ENCODE assay signal across 8 mouse cellular contexts in the genomic region with DNA sequence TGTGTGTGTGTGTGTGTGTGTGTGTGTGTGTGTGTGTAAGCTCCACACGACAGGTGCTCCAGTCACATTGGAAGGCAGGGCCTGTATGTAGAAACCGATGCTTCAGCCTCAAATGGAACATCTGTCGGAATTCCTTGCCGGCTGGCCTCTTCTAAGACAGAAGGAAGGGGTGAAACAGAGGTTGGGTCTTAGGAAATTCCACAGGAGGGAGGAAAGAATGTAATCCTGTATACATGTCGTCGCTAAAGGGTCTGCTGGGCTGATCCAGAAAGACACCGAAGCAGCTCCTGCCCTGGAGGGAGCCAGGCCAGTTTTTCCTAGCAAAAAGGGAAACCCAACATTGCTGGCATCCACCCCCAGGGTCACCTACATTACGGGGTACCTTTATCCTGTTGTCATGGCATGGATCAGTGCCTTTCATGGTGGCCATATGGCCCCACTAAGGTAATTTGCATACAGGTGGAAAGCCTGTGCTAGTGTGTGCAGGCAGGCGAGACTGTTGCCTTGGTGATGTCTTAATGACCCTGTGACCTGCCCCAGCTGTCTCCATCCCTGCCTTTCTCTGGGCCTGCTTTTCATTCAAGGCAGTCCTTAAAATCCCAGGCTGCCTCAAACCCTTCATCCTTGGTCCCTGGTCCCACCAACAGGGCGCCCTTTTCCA. TPM values are rescaled to one million over a fixed set of nuclear protein-coding genes. Genes with fewer than 3 reads are reported as not detected.
DNase-seq lines count a peak whose midpoint lies in the region; ATAC-seq lines count a peak whose summit lies in the region.

No protein-coding gene starts in this region.

- H3K4me2 ChIP-seq in liver, embryonic 16.5 days (ENCODE audit: low read depth, low read length) = peak overlapping the region; percentile 71

- H3K4me3 ChIP-seq in liver, embryonic 16.5 days (ENCODE audit: low read depth, low read length) = peak overlapping the region; percentile 94

- peak overlapping the region; percentile 97 for H3K27ac ChIP-seq in liver, embryonic 16.5 days (ENCODE audit: low read length)

- peak; percentile 92 for DNase-seq in A20 (ENCODE audit: low read depth, low spot score)
- peak; percentile 40 for DNase-seq in induced T-regulatory cell, adult 2 months (ENCODE audit: low read depth)
- DNase-seq in splenic B cell, adult 2 months (ENCODE audit: low read depth, low spot score) = peak; percentile 89
- no peak for DNase-seq in urinary bladder, postnatal 4 days (ENCODE audit: low spot score in 2 of 2)
- no peak for DNase-seq in urinary bladder, postnatal 25 days (ENCODE audit: low spot score)
- DNase-seq in urinary bladder, adult 18-20 months (ENCODE audit: low spot score in 2 of 2) = no peak

- no peaks in the 10 kb centered on the region for H3K27me3 ChIP-seq in liver, embryonic 16.5 days (ENCODE audit: control insufficient read depth, insufficient read depth, low read depth, low read length)
- no peaks in the 10 kb centered on the region for H3K27me3 ChIP-seq in splenic B cell, adult 2 months (ENCODE audit: control insufficient read depth, insufficient read depth, low read length, poor library complexity, severe bottlenecking)

- whole genome bisulfite sequencing in liver, embryonic 16.5 days (ENCODE audit: insufficient replicate concordance) = 73% methylated on average over 10 of the region's 10 CpGs

- peaks cover 61% of the 10 kb centered on the region for H3K36me3 ChIP-seq in liver, embryonic 16.5 days (ENCODE audit: control insufficient read depth, insufficient read depth)
- H3K36me3 ChIP-seq in splenic B cell, adult 2 months (ENCODE audit: control insufficient read depth, insufficient read depth, low read length, poor library complexity, severe bottlenecking) = peaks cover 3% of the 10 kb centered on the region; the same call in 1 of the 2 replicates

- H3K9ac ChIP-seq in liver, embryonic 16.5 days (ENCODE audit: low read depth, low read length) = peak overlapping the region; percentile 65

- H3K4me1 ChIP-seq in liver, embryonic 16.5 days (ENCODE audit: control insufficient read depth, low read depth, low read length) = peaks cover 36% of the 10 kb centered on the region

- ATAC-seq in activated CD4-positive, CD25-positive, alpha-beta regulatory T cell, adult 4 months = peak; percentile 5
- no peak for ATAC-seq in liver, embryonic 16.5 days (ENCODE audit: low read depth)

- no peaks in the 10 kb centered on the region for H3K9me3 ChIP-seq in liver, embryonic 16.5 days (replicated peaks; ENCODE audit: control insufficient read depth, low read length)

RNA-seq across cellular contexts. Expression of a gene that starts 3.4 kb away (rescaled TPM):
- polyA plus RNA-seq in activated CD4-positive, CD25-positive, alpha-beta regulatory T cell, adult 4 months (2017; shearing (Covaris generic)) = 1 to 10 TPM in 1 of 2 experiments, not detected in 1; 1.3 TPM
- polyA plus RNA-seq in liver, embryonic 16.5 days (2015; fragmentation: Nextera tagmentation; extraction: Ambion mirVana) = 1.1 and 1.2 TPM in 2 replicates

RNA-seq across cellular contexts. Expression of a gene that starts 3.7 kb away (rescaled TPM):
- 10 to 100 TPM; 90.4 to 96.2 TPM for polyA plus RNA-seq in activated CD4-positive, CD25-positive, alpha-beta regulatory T cell, adult 4 months (2017; shearing (Covaris generic))
- polyA plus RNA-seq in liver, embryonic 16.5 days (2015; fragmentation: Nextera tagmentation; extraction: Ambion mirVana) = 255 and 284 TPM in 2 replicates

RNA-seq across cellular contexts. Expression of a gene that starts 10.6 kb away (rescaled TPM):
- 1 to 10 TPM; 3.0 to 3.1 TPM for polyA plus RNA-seq in activated CD4-positive, CD25-positive, alpha-beta regulatory T cell, adult 4 months (2017; shearing (Covaris generic))
- polyA plus RNA-seq in liver, embryonic 16.5 days (2015; fragmentation: Nextera tagmentation; extraction: Ambion mirVana) = 3.0 and 3.2 TPM in 2 replicates

RNA-seq across cellular contexts. Expression of a gene that starts 16.4 kb away (rescaled TPM):
- 10 to 100 TPM; 14.8 to 23.9 TPM for polyA plus RNA-seq in activated CD4-positive, CD25-positive, alpha-beta regulatory T cell, adult 4 months (2017; shearing (Covaris generic))
- polyA plus RNA-seq in liver, embryonic 16.5 days (2015; fragmentation: Nextera tagmentation; extraction: Ambion mirVana) = 16.4 and 18.4 TPM in 2 replicates

RNA-seq across cellular contexts. Expression of a gene that starts 30.6 kb away (rescaled TPM):
- polyA plus RNA-seq in activated CD4-positive, CD25-positive, alpha-beta regulatory T cell, adult 4 months (2017; shearing (Covaris generic)) = 10 to 100 TPM; 37.7 to 47.8 TPM
- 129 and 133 TPM in 2 replicates for polyA plus RNA-seq in liver, embryonic 16.5 days (2015; fragmentation: Nextera tagmentation; extraction: Ambion mirVana)

Comparison
In these comparisons a context has a peak if more than half of its experiments do, and no peak if none do; other contexts are left out.
1. DNase-seq: peak in A20 (single experiment), induced T-regulatory cell, adult 2 months (single experiment) and splenic B cell, adult 2 months (single experiment); none in urinary bladder, postnatal 4 days (0 of 2), urinary bladder, postnatal 25 days (single experiment) and urinary bladder, adult 18-20 months (0 of 2).